Mouse (Mus musculus): Measurements from ENCODE around the gene Brd4.

GRCm38 (mm10) chr17:32268096-32268495 is 16.4 kb downstream of the Brd4 start:
- TF ChIP-seq CTCF (IDR thresholded peaks at IDR 0.05; ENCODE audit: borderline replicate concordance, control insufficient read depth, extremely low read depth, insufficient read depth, low read length, poor library complexity) (no peak), POLR2A (IDR thresholded peaks at IDR 0.05; ENCODE audit: control insufficient read depth, extremely low read depth, insufficient read depth, low read length, poor library complexity) (no peak)
